Mouse (Mus musculus): ENCODE measurements at regions not wholly inside any gene's neighbourhood (a gene's known extent, or its start where the extent isn't known, plus 50 kb on each side); places are given as distances from the start of the nearest gene placed in this dataset.

- CTCF ChIA-PET = interaction anchor here (0.6 to 1.5 kb wide), 24 partner anchors 9 to 1043 kb away, joined by 3 to 10 read pairs (median 4); no protein-coding TSS in a partner anchor
- POLR2A ChIA-PET = interaction anchor here in 3 of 4 experiments (0.5 to 1.2 kb wide), 5 partner anchors 11 to 1689 kb away, joined by 3 to 4 read pairs (median 3); partner anchors contain the start of gene Eif4g2 (in 1 of the 3)
These were observed 80.5 kb upstream of the Eif4g2 start for GRCm38 (mm10) chr7:111163321-111163720.

- ChIA-PET CTCF (no interaction called here), POLR2A (interaction anchor here in 1 of 4 experiments (1.9 kb wide), 1 partner anchor 76 kb away, joined by 5 read pairs; the partner anchor contains the start of gene Eif4g2)
These were observed 76.0 kb upstream of the Eif4g2 start for GRCm38 (mm10) chr7:111158791-111159286.

- ChIA-PET POLR2A (interaction anchor here in 1 of 4 experiments (1.9 kb wide), 1 partner anchor 75 kb away, joined by 5 read pairs; the partner anchor contains the start of gene Eif4g2), CTCF (no interaction called here)
These were observed 75.0 kb upstream of the Eif4g2 start for GRCm38 (mm10) chr7:111157754-111158325.

GRCm38 (mm10) chr7:111157287-111157686 is 74.5 kb upstream of the Eif4g2 start:
- CTCF ChIA-PET = no interaction called here

GRCm38 (mm10) chr7:111156472-111157231 is 73.8 kb upstream of the Eif4g2 start:
- POLR2A ChIA-PET = interaction anchor here in 2 of 4 experiments (1.0 to 1.5 kb wide), 3 partner anchors 9 to 74 kb away, joined by 3 to 9 read pairs (median 4); partner anchors contain the start of gene Eif4g2 (in 1 of the 2)
- CTCF ChIA-PET = no interaction called here

More at GRCm38 (mm10) chr7:111157287-111157686, 74.5 kb upstream of the Eif4g2 start:
- POLR2A ChIA-PET = interaction anchor here in 2 of 4 experiments (1.0 to 1.9 kb wide), 2 partner anchors 8 to 75 kb away, joined by 4 to 5 read pairs; partner anchors contain the start of gene Eif4g2 (in 1 of the 2)

- POLR2A ChIA-PET = interaction anchor here in 2 of 4 experiments (1.3 to 1.5 kb wide), 3 partner anchors 34 to 74 kb away, joined by 3 to 9 read pairs (median 4); partner anchors contain the start of gene Eif4g2 (in 1 of the 2)
- CTCF ChIA-PET = no interaction called here
These were observed 73.2 kb upstream of the Eif4g2 start for GRCm38 (mm10) chr7:111155995-111156394.

GRCm38 (mm10) chr7:111154217-111154616 is 71.4 kb upstream of the Eif4g2 start:
- CTCF ChIA-PET = interaction anchor here in 2 of 4 experiments (0.6 to 1.0 kb wide), 2 partner anchors 9 to 371 kb away, joined by 3 to 5 read pairs; no protein-coding TSS in a partner anchor
- POLR2A ChIA-PET = interaction anchor here in 1 of 4 experiments (0.6 kb wide), 1 partner anchor 384 kb away, joined by 3 read pairs; no protein-coding TSS in a partner anchor

- CTCF ChIA-PET = no interaction called here
- POLR2A ChIA-PET = interaction anchor here in 2 of 4 experiments (1.0 to 1.6 kb wide), 4 partner anchors 14 to 68 kb away, joined by 4 to 10 read pairs (median 4); partner anchors contain the start of gene Eif4g2 (in 1 of the 2)
These were observed 67.7 kb upstream of the Eif4g2 start for GRCm38 (mm10) chr7:111150540-111150939.

- CTCF ChIA-PET = no interaction called here
- POLR2A ChIA-PET = interaction anchor here in 2 of 4 experiments (0.8 to 1.8 kb wide), 6 partner anchors 14 to 67 kb away, joined by 3 to 10 read pairs (median 4); partner anchors contain the start of gene Eif4g2 (in 1 of the 2)
These were observed 67.3 kb upstream of the Eif4g2 start for GRCm38 (mm10) chr7:111150115-111150514.

GRCm38 (mm10) chr7:111147593-111147992 is 64.8 kb upstream of the Eif4g2 start:
- ChIA-PET POLR2A (interaction anchor here in 3 of 4 experiments (0.6 to 1.0 kb wide), 3 partner anchors 11 to 35 kb away, joined by 3 to 5 read pairs (median 5); no protein-coding TSS in a partner anchor), CTCF (interaction anchor here in 2 of 4 experiments (0.6 to 0.7 kb wide), 3 partner anchors 16 to 162 kb away, joined by 3 to 6 read pairs (median 4); no protein-coding TSS in a partner anchor)

GRCm38 (mm10) chr7:111146670-111147069 is 63.8 kb upstream of the Eif4g2 start:
- CTCF ChIA-PET = interaction anchor here in 1 of 4 experiments (0.6 kb wide), 1 partner anchor 15 kb away, joined by 6 read pairs; no protein-coding TSS in a partner anchor
- POLR2A ChIA-PET = interaction anchor here in 3 of 4 experiments (0.6 to 1.2 kb wide), 6 partner anchors 10 to 121 kb away, joined by 3 to 5 read pairs (median 4); no protein-coding TSS in a partner anchor

GRCm38 (mm10) chr7:111144216-111144615 is 61.4 kb upstream of the Eif4g2 start:
- POLR2A ChIA-PET = interaction anchor here in 2 of 4 experiments (0.7 to 2.3 kb wide), 3 partner anchors 22 to 1392 kb away, joined by 3 to 6 read pairs (median 4); no protein-coding TSS in a partner anchor

GRCm38 (mm10) chr7:111141285-111141965 is 58.6 kb upstream of the Eif4g2 start:
- CTCF ChIA-PET = interaction anchor here in 1 of 4 experiments (0.5 kb wide), 1 partner anchor 56 kb away, joined by 3 read pairs; no protein-coding TSS in a partner anchor

More at GRCm38 (mm10) chr7:111144216-111144615, 61.4 kb upstream of the Eif4g2 start:
- CTCF ChIA-PET = no interaction called here

GRCm38 (mm10) chr7:111138038-111138437 is 55.2 kb upstream of the Eif4g2 start:
- ChIA-PET CTCF (no interaction called here), POLR2A (interaction anchor here in 2 of 4 experiments (0.9 to 5.3 kb wide), 4 partner anchors 15 to 55 kb away, joined by 3 to 33 read pairs (median 15); partner anchors contain the start of gene Eif4g2 (in 2 of the 2))

More at GRCm38 (mm10) chr7:111141285-111141965, 58.6 kb upstream of the Eif4g2 start:
- POLR2A ChIA-PET = interaction anchor here in 2 of 4 experiments (0.7 to 1.5 kb wide), 3 partner anchors 19 to 47 kb away, joined by 3 to 4 read pairs (median 3); no protein-coding TSS in a partner anchor

GRCm38 (mm10) chr7:111136066-111136639 is 53.3 kb upstream of the Eif4g2 start:
- ChIA-PET POLR2A (interaction anchor here in 3 of 4 experiments (0.6 to 5.3 kb wide), 7 partner anchors 11 to 1720 kb away, joined by 3 to 33 read pairs (median 5); no protein-coding TSS in a partner anchor), CTCF (interaction anchor here in 1 of 4 experiments (0.6 kb wide), 1 partner anchor 737 kb away, joined by 3 read pairs; no protein-coding TSS in a partner anchor)

GRCm38 (mm10) chr7:111134496-111134895 is 51.7 kb upstream of the Eif4g2 start:
- CTCF ChIA-PET = interaction anchor here in 2 of 4 experiments (0.6 to 0.7 kb wide), 2 partner anchors 45 to 968 kb away, joined by 3 to 5 read pairs; no protein-coding TSS in a partner anchor
- POLR2A ChIA-PET = interaction anchor here in 3 of 4 experiments (1.0 to 5.3 kb wide), 7 partner anchors 12 to 52 kb away, joined by 3 to 33 read pairs (median 5); partner anchors contain the start of gene Eif4g2 (in 2 of the 3)

Measured in embryonic stem cell, embryonic (primary cell).